Mouse (Mus musculus) macrophage (primary cell): Measurements from ENCODE around the gene Npepps. TPM values are rescaled to one million over a fixed set of nuclear protein-coding genes. Genes with fewer than 3 reads are reported as not detected.
"Not testable (repeated sequence)": the region's sequence is repeated elsewhere in the genome, so short reads cannot be mapped to it uniquely, and the experiment has no call there.

ENCODE experiments used
- H3K27ac ChIP-seq: fragments of 350-480 bp; formaldehyde crosslinking; 2 replicates; pipeline ENCODE4 v1.9.0; 2021
- H3K36me3 ChIP-seq: fragments of 350-480 bp; formaldehyde crosslinking; 2 replicates; pipeline ENCODE4 v1.9.0; 2021; ENCODE audit errors: inconsistent target
- H3K4me3 ChIP-seq: fragments of 350-480 bp; formaldehyde crosslinking; 2 replicates; pipeline ENCODE4 v1.9.0; 2021; ENCODE audit errors: inconsistent target
- H3K79me2 ChIP-seq: fragments of 350-480 bp; formaldehyde crosslinking; 2 replicates; pipeline ENCODE4 v1.9.0; 2021; ENCODE audit errors: inconsistent target
- WGBS: methylation state at CpG from one replicate; pipeline ENCODE4 v1.1.7; 2026; ENCODE audit warnings: inconsistent platforms; ENCODE audit not compliant: missing documents; 5-methylcytosine and 5-hydroxymethylcytosine counted together
- polyA plus RNA-seq: library from polyadenylated mRNA; stranded (reverse); fragments of 250-400 nt; gene quantifications from 3 replicates; pipeline ENCODE4 v1.2.4, GENCODE M21; 2018; ENCODE audit warnings: inconsistent platforms

Gene Npepps
- polyA plus RNA-seq, 1 experiment from 2014 or later = 53.5 TPM

DNA sequence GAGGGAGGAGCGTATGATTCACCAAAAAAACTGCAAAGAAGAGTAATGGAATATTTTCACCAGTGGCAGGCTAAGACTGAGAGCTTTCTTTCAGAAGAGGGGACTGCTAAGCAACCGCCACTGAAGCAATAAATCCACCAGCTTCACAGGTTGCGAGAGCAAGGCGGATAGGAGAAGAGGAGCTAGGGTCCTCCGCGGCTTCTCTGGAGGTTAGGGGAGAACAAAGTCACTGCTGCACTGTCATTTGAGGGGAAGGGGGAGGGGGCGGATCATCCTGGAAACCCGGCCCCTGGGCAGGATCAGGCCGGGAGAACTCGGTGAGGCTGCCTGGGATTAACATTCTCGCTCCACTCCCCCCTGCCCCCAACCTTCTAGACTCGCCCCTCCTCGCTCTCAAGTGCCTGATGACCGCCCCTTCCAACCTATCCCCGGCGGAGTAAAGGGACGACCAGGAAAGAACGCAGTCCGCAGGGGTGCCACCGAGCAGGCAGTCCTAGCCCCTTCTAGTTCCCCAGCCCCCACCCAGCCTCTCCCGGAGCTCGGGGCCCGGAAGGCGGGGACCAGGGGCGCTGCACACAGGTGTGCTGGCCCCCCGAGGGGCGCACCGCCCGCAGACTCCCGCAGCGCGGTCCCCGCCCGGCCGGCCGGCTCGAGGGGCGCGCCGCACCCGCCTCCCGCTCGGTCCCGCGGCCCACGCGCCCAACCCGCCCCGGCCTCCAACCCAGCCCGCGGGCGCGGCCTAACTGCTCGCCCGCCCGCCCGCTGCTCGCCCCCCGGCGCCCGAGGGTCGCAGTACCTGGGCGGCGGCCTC is 828 bp downstream of the Npepps start:
- no peaks in the 10 kb centered on the region for H3K36me3 ChIP-seq
- H3K79me2 ChIP-seq = peaks cover 52% of the 10 kb centered on the region
- peak overlapping the region; percentile 88 for H3K4me3 ChIP-seq
- peak overlapping the region; percentile 76 for H3K27ac ChIP-seq
- WGBS = 2% methylated on average over 52 of the region's 64 CpGs

DNA sequence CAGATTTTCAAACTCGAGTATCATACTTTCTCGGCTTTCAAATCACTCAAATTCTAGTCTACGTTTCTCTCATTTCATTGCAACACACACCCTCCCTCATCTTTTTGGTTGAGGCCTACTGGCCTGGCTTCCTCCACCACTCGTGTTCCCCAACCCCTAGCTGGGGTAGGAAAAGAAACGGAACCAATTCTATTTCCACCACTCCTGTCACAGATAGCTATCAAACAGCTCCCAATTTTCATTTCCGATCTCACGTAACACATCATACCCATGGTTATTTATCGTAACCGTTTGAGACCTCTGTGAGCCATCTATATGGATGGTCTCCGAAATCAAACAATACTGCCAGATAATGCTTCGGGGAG is 1.4 kb downstream of the Npepps start:
- Histone ChIP-seq H3K27ac (peak overlapping the region; percentile 76), H3K36me3 (no peaks in the 10 kb centered on the region), H3K4me3 (peak overlapping the region; percentile 88), H3K79me2 (peaks cover 58% of the 10 kb centered on the region)
- WGBS = 4% methylated on average over 11 of the region's 11 CpGs

DNA sequence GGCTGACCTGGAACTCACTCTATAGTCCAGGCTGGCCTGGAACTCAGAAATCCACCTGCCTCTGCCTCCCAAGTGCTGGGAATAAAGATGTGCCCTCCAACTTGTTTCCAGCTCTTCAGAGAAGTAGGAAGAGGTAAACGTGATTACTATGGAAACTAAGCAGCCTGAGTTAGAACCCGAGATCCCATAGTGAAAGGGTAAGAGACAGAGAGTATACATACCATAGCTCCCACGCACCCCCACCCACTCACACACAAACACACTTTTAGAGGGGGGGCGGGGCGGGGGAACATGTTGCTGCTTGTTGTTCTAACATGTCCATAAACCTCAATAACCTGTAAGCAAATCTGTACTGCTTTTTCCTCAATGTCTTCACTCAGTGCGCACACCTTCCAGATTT is 2.0 kb downstream of the Npepps start:
- Histone ChIP-seq H3K27ac (peak overlapping the region; percentile 76; the same call in 1 of the 2 replicates), H3K36me3 (no peaks in the 10 kb centered on the region), H3K79me2 (peaks cover 63% of the 10 kb centered on the region), H3K4me3 (peak overlapping the region; percentile 88)
- 75% methylated on average over 6 of the region's 6 CpGs for WGBS

DNA sequence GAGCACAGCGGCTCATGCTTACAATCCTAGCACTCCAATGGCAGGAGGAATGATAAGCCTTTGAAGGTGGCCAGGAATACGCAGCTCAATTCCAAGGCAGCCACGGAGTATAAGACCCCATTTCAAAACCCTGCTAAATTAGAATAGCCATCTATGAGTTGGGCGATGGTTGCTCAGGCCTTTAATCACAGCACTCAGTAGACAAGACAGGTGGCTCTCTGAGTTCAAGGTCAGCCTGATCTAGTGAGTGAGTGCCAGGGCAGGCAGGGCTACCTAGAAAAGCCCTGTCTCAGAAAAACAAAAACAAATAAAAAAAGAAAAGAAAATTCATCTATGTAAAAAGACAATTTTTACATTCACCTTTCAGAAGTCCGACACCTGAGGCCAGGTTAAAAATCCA is 3.3 kb downstream of the Npepps start:
- WGBS = 98% methylated on average over 5 of the region's 5 CpGs
- peaks cover 76% of the 10 kb centered on the region for H3K79me2 ChIP-seq

DNA sequence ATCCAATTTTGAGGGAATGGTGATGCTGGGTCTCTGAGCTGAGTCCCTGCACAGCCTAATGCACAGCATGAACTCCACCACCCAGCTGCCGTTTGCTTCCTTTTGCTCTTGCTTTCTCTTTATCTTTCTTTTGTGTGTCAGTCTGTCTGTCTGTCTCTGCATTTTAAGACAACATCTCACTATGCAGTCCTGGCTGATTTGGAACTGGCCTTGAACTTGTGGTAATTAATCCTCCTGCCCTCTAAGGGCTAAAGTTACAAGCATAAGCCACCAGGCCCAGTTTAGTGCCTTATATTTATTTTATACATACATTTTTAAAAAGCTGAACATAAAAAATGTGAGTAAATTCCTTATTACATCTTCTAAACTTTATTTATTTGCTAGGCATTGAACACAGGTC is 4.4 kb downstream of the Npepps start:
- no peaks in the 10 kb centered on the region for H3K36me3 ChIP-seq
- H3K79me2 ChIP-seq = peaks cover 88% of the 10 kb centered on the region
- H3K27ac ChIP-seq = no peak overlapping the region
- H3K4me3 ChIP-seq = no peak overlapping the region
- WGBS = 93% methylated on average over 1 of the region's 1 CpGs

More for the DNA sequence above, 3.3 kb downstream of the Npepps start:
- H3K4me3 ChIP-seq = no peak overlapping the region
- H3K36me3 ChIP-seq = no peaks in the 10 kb centered on the region
- H3K27ac ChIP-seq = no peak overlapping the region

- H3K79me2 ChIP-seq = peaks cover 94% of the 10 kb centered on the region
- no peak overlapping the region for H3K27ac ChIP-seq
- H3K4me3 ChIP-seq = no peak overlapping the region
- 89% methylated on average over 2 of the region's 2 CpGs for WGBS
- H3K36me3 ChIP-seq = no peaks in the 10 kb centered on the region
Observed at GRCm38 (mm10) chr11:97275349-97275748, 5.1 kb downstream of the Npepps start.

DNA sequence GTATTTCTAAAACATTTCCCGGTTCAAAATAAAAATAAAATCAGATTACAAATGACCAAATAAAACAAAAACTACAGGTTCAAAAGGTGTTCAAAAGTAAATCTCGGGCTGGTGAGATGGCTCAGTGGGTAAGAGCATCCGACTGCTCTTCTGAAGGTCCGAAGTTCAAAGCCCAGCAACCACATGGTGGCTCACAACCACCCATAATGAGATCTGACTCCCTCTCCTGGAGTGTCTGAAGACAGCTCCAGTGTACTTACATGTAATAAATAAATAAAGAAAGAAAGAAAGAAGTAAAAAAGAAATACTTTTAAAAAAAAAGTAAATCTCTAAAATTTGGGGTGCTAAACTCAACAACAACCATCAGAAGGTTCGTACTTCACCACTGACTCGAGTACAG is 5.5 kb downstream of the Npepps start:
- not testable (repeated sequence) for H3K27ac ChIP-seq, H3K4me3 ChIP-seq, H3K36me3 ChIP-seq
- 95% methylated on average over 5 of the region's 6 CpGs for WGBS
- peaks cover 98% of the 10 kb centered on the region for H3K79me2 ChIP-seq

DNA sequence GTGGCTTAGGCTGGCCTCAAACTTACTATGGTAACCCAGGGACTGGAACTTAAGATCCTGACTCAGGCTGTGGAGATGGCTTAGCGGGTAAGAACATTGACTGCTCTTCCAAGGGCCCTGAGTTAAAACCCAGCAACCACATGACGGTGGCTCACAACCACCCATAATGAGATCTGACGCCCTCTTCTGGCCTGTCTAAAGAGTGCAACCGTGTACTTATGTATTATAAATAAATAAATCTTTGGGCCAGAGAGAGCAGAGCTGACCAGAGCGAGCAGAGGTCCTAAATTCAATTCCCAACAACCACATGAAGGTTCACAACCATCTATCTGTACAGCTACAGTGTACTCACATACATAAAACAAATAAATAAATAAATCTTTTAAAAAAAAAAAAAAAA is 6.8 kb downstream of the Npepps start:
- Histone ChIP-seq H3K79me2 (peaks cover 100% of the 10 kb centered on the region), H3K27ac (no peak overlapping the region), H3K4me3 (no peak overlapping the region), H3K36me3 (no peaks in the 10 kb centered on the region)
- WGBS = 80% methylated on average over 5 of the region's 5 CpGs

- Histone ChIP-seq H3K36me3 (no peaks in the 10 kb centered on the region), H3K4me3 (no peak overlapping the region), H3K79me2 (peaks cover 100% of the 10 kb centered on the region), H3K27ac (no peak overlapping the region)
- 85% methylated on average over 4 of the region's 4 CpGs for WGBS
Observed at GRCm38 (mm10) chr11:97272835-97273234, 7.6 kb downstream of the Npepps start.

- H3K27ac ChIP-seq, H3K4me3 ChIP-seq, H3K36me3 ChIP-seq: not testable (repeated sequence)
- H3K79me2 ChIP-seq = peaks cover 100% of the 10 kb centered on the region
- WGBS = 70% methylated on average over 2 of the region's 2 CpGs
Observed at GRCm38 (mm10) chr11:97270004-97270403, 10.4 kb downstream of the Npepps start.

- not testable (repeated sequence) for H3K27ac ChIP-seq, H3K4me3 ChIP-seq, H3K36me3 ChIP-seq
- H3K79me2 ChIP-seq = peaks cover 100% of the 10 kb centered on the region
- WGBS = 53% methylated on average over 1 of the region's 1 CpGs
Observed at GRCm38 (mm10) chr11:97266544-97266943, 13.9 kb downstream of the Npepps start.

DNA sequence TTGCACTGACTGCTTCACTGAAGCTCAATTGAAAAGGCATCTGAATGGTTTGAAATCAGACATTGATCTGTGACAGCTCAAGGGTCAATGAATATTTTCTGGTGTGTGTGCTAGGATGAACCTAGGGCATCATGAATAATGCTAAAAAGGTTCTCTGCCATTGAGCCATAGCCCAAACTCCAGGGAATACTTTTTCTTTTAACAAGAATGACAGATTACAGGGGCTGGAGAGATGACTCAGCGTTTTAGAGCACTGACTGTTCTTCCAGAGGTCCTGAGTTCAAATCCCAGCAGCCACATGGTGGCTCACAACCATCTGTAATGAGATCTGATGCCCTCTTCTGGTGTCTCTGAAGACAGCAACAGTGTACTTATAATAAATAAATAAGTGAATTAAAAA is 30.8 kb downstream of the Npepps start:
- Histone ChIP-seq H3K36me3 (peaks cover 25% of the 10 kb centered on the region), H3K79me2 (peaks cover 92% of the 10 kb centered on the region; the same call in 1 of the 2 replicates)
- not testable (repeated sequence) for H3K27ac ChIP-seq, H3K4me3 ChIP-seq
- 90% methylated on average over 1 of the region's 1 CpGs for WGBS

DNA sequence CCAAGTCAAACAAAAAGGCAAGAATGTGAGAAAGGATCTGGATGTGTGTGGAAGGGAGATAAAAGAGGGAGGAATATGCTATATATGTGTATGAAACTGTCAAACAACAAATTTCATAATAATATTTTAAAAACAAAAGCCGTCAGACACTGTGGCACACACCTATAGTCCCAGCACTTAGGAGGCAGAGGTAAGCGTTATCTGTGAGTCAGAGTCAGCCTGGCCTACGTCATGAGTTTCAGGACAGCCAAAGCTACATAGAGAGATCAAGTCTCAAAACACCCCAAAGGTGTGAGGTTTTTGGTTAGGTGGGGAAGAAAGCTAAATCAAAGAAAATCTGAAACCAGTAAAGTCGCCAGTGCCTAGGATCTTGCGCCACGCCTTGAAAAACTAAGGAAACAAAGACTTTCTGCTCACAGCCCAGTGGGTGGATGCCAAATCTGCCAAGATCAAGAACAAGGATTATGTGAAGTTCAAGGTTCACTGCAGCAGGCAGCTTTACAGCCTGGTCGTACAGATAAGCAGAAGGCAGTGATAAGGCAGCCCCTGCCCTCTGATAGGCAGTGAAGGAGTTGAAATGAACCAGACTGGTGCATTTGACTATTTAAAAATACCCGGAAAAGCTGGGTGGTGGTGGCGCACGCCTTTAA is 33.8 kb downstream of the Npepps start:
- no peak overlapping the region for H3K27ac ChIP-seq
- H3K36me3 ChIP-seq = peaks cover 34% of the 10 kb centered on the region
- peaks cover 84% of the 10 kb centered on the region; the same call in 1 of the 2 replicates for H3K79me2 ChIP-seq
- 90% methylated on average over 10 of the region's 10 CpGs for WGBS
- H3K4me3 ChIP-seq = no peak overlapping the region

- Histone ChIP-seq H3K27ac (no peak overlapping the region), H3K4me3 (no peak overlapping the region), H3K79me2 (peaks cover 38% of the 10 kb centered on the region; the same call in 1 of the 2 replicates), H3K36me3 (peaks cover 62% of the 10 kb centered on the region)
- 82% methylated on average over 7 of the region's 7 CpGs for WGBS
Observed at GRCm38 (mm10) chr11:97241321-97241720, 39.1 kb downstream of the Npepps start.

GRCm38 (mm10) chr11:97237976-97238375 is 42.5 kb downstream of the Npepps start:
- Histone ChIP-seq H3K79me2 (peaks cover 17% of the 10 kb centered on the region; the same call in 1 of the 2 replicates), H3K4me3 (no peak overlapping the region), H3K36me3 (peaks cover 75% of the 10 kb centered on the region), H3K27ac (no peak overlapping the region)
- 100% methylated on average over 2 of the region's 2 CpGs for WGBS
